Mouse (Mus musculus): ENCODE results near the gene Mdga1.

Gene Mdga1

GRCm38 (mm10) chr17:29970037-29970555 lies at the start of gene Mdga1:
Mdga1 (minus strand) TSS chr17:29970087.
- no peak for DNase-seq (ENCODE audit: low spot score)

GRCm38 (mm10) chr17:30018927-30019610 lies 49.2 kb upstream of the Mdga1 start:
- DNase-seq (ENCODE audit: low spot score): no peak

GRCm38 (mm10) chr17:30014660-30015059 lies 44.8 kb upstream of the Mdga1 start:
- DNase-seq (ENCODE audit: low spot score): no peak

- peak; percentile 23 for DNase-seq (ENCODE audit: low spot score)
Observed at GRCm38 (mm10) chr17:30008392-30008791, 38.5 kb upstream of the Mdga1 start.

GRCm38 (mm10) chr17:30007883-30008282 lies 38.0 kb upstream of the Mdga1 start:
- no peak for DNase-seq (ENCODE audit: low spot score)

- DNase-seq (ENCODE audit: low spot score): no peak
Observed at GRCm38 (mm10) chr17:30006877-30007276, 37.0 kb upstream of the Mdga1 start.

GRCm38 (mm10) chr17:30005451-30005941 lies 35.6 kb upstream of the Mdga1 start:
- peak; percentile 43 for DNase-seq (ENCODE audit: low spot score)

- no peak for DNase-seq (ENCODE audit: low spot score)
Observed at GRCm38 (mm10) chr17:30005103-30005443, 35.2 kb upstream of the Mdga1 start.

GRCm38 (mm10) chr17:30004203-30005102 lies 34.6 kb upstream of the Mdga1 start, which contains the start of gene Zfand3:
Zfand3 (plus strand) TSS chr17:30004733.
- DNase-seq (ENCODE audit: low spot score): peak; percentile 97

- no peak for DNase-seq (ENCODE audit: low spot score)
Observed at GRCm38 (mm10) chr17:29998566-29999295, 28.8 kb upstream of the Mdga1 start.

- DNase-seq (ENCODE audit: low spot score): no peak
Observed at GRCm38 (mm10) chr17:29997726-29998125, 27.8 kb upstream of the Mdga1 start.

GRCm38 (mm10) chr17:29995986-29996385 lies 26.1 kb upstream of the Mdga1 start:
- DNase-seq (ENCODE audit: low spot score): no peak

- no peak for DNase-seq (ENCODE audit: low spot score)
Observed at GRCm38 (mm10) chr17:29994459-29994858, 24.6 kb upstream of the Mdga1 start.

GRCm38 (mm10) chr17:29994011-29994410 lies 24.1 kb upstream of the Mdga1 start:
- no peak for DNase-seq (ENCODE audit: low spot score)

- DNase-seq (ENCODE audit: low spot score): no peak
Observed at GRCm38 (mm10) chr17:29993488-29993887, 23.6 kb upstream of the Mdga1 start.

GRCm38 (mm10) chr17:29990845-29991244 lies 21.0 kb upstream of the Mdga1 start:
- DNase-seq (ENCODE audit: low spot score): no peak

GRCm38 (mm10) chr17:29990136-29990535 lies 20.2 kb upstream of the Mdga1 start:
- no peak for DNase-seq (ENCODE audit: low spot score)

- no peak for DNase-seq (ENCODE audit: low spot score)
Observed at GRCm38 (mm10) chr17:29989653-29990052, 19.8 kb upstream of the Mdga1 start.

- no peak for DNase-seq (ENCODE audit: low spot score)
Observed at GRCm38 (mm10) chr17:29988141-29988540, 18.3 kb upstream of the Mdga1 start.

- DNase-seq (ENCODE audit: low spot score): no peak
Observed at GRCm38 (mm10) chr17:29985534-29985933, 15.6 kb upstream of the Mdga1 start.

GRCm38 (mm10) chr17:29984931-29985330 lies 15.0 kb upstream of the Mdga1 start:
- no peak for DNase-seq (ENCODE audit: low spot score)

- DNase-seq (ENCODE audit: low spot score): no peak
Observed at GRCm38 (mm10) chr17:29983190-29983589, 13.3 kb upstream of the Mdga1 start.

Data from MN1 (cell line).